Mouse (Mus musculus): ENCODE data around the gene Pef1.

The Pef1 gene

DNA sequence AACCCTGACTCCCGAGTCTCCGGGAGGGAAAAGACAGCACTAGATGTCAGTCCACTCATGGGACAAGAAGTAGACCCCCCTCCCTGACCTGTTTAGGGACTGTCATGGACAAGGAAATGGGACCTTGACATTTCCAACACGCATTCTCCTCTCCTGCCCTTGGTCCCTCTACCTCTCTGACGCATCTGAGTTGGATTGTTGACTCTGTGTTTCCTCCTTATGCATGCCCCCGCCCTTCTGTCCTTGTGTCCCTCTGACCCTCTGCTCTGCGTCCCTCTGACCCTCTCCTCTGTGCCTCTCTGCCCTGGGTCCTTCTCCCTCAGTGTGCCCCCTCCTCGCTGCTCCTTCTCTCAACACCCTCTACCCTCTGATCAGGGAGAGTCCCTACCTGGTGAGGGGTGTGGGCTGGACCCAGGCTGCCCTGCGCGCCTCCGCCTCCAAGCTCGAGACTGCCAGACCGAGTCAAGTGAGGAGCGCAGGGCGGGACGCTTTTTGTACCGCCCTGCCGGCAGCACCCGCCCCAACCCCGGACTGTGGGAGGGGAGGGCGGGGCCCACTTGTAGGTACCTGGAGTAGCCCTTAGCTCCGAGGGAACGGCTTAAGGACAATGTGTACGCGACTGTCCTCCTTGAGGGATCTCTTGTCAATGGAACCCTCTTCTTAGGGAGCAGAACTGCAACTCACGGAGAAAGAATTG is 72.1 kb downstream of the Pef1 start:
- peak; percentile 37 for DNase-seq (ENCODE audit: low read depth, low spot score)

DNA sequence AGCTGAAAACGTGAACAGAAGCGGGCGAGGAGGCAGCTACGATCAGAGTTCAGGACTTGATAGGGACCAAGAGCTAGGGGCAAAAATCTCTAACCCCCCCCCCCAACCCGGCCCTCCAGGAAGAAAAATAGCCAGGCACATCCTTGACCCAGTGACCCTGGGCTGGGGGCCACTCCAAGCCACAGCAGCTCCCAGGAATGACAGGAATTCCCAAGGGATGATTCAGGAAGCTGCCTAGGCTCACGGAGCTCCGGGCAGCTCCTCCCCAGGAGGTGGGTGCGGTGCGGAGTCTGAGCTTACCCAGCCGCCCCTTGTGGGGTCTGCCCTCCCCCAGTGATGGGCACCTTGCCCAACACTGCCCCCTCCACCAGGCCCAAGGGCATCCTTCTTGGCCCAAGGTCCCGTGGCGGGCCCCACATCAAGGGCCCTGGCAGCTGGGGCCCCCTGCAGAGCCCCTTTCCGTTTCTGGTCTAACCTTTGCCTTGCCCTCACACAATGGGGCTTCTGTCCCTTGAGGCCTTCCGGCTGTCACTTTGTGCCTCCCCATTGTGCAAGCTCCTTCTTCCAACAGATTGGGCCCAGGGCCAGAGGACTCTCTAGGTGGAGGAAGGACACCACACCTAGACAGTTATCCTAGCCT is 72.8 kb downstream of the Pef1 start, which contains the start of gene Tinagl1:
Gene Tinagl1 (minus strand): TSS at position 51 of the 640 bp plus-strand sequence.
- no peak for DNase-seq (ENCODE audit: low read depth, low spot score)

DNA sequence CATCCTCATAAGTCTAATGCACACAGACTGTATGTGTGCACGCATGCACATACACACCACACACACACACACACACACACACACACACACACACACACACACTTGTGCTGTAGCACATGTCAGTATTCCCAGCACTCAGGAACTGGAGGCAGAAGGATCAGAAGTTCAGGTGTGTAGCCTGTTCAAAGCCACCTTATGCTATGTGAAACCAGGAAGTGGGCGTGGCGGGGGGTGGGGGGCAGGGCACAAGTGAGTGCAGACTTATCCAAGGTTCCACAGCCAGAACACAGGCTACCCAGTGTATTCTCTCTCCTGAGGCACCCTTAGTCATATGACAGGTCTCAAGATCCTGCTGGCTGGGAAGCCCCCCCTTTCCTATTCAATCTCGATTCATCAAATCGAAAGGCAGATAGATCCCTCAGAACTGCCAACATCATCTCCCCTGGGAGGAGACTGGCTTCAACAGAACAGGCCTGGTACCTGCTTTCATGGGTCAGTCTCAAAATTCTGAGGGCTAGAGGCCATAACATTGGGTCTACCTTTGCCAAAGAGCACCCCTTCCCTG is 73.9 kb downstream of the Pef1 start:
- DNase-seq (ENCODE audit: low read depth, low spot score): peak; percentile 16

DNA sequence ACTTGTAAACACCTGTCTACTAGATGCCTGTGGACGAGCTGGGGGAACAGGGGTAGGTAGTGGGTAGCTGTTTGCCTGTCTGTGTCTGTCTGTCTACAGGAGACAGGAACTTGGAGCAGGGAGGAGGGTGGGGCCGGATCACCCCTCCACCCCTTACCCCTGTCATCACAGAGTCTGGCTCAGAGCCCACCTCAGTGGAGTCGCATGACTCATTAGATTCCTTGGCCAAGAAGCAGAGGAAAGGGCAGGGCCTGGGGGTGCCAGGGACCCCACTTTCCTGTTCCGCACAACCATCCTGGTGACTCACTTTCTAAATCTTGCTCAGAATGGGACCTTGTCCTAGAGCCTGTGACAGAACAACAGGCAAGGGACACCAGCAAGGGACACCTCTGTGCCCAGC is 74.7 kb downstream of the Pef1 start:
- DNase-seq (ENCODE audit: low read depth, low spot score): no peak

DNA sequence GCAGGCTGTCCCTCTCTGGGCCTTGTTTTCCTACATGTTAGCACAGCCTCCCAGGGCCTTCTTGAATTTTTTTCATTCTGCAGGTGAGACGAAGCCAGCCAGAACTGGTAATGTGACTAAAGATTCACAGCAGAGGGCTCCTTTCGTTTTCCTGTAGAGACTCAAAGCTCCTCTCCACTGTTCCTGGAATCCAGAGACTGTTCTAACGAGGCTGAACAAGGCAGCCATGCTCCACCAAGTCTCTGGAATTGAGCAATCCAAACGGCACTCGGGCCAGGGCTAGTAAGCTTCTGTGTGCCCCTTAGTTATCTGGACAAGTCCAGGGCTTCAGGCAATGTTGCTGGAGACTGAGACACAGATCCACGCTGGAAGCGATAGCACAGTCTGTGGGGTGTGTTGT is 75.2 kb downstream of the Pef1 start:
- DNase-seq (ENCODE audit: low read depth, low spot score): no peak
